Mouse (Mus musculus) intestine, embryonic 14.5 days (tissue): Measurements from ENCODE around the gene Rbms1. TPM values are rescaled to one million over a fixed set of nuclear protein-coding genes. Genes with fewer than 3 reads are reported as not detected.

Experiments
- ATAC-seq: fragments of 200-750 bp; cut with Nextera tagmentation; replicated peaks from 2 replicates; pipeline ENCODE4 v1.8.0; 2017; ENCODE audit warnings: low read depth, moderate number of reproducible peaks, moderate TSS enrichment, moderate library complexity; ENCODE audit not compliant: low FRiP score, low TSS enrichment
- DNase-seq: peaks from one replicate; pipeline ENCODE4 v3.0.0-alpha.2; 2018; ENCODE audit warnings: low spot score
- H3K27ac ChIP-seq: fragments of 300-500 bp; sonication (generic); 2 replicates; pipeline ENCODE4 v1.5.1; 2014; ENCODE audit warnings: low read depth, mild to moderate bottlenecking, control low read depth
- H3K27me3 ChIP-seq: fragments of 300-500 bp; sonication (generic); replicated peaks from 2 replicates; pipeline ENCODE4 v1.6.1; 2014; ENCODE audit warnings: low read length, control low read depth; ENCODE audit not compliant: control insufficient read depth, insufficient read depth
- H3K36me3 ChIP-seq: fragments of 300-500 bp; sonication (generic); 2 replicates; pipeline ENCODE4 v1.6.1; 2014; ENCODE audit warnings: low read length, control low read depth; ENCODE audit not compliant: control insufficient read depth, insufficient read depth
- H3K4me1 ChIP-seq: fragments of 300-500 bp; sonication (generic); replicated peaks from 2 replicates; pipeline ENCODE4 v1.6.1; 2014; ENCODE audit warnings: low read length, control low read depth, mixed read lengths; ENCODE audit not compliant: control insufficient read depth, insufficient read depth
- H3K4me2 ChIP-seq: fragments of 300-500 bp; sonication (generic); 2 replicates; pipeline ENCODE4 v1.6.1; 2014; ENCODE audit warnings: low read length
- H3K4me3 ChIP-seq: fragments of 300-500 bp; sonication (generic); 2 replicates; pipeline ENCODE4 v1.5.1; 2014; ENCODE audit warnings: low read depth, low read length, control low read depth, mixed read lengths
- H3K9ac ChIP-seq: fragments of 300-500 bp; sonication (generic); 2 replicates; pipeline ENCODE4 v1.6.1; 2014; ENCODE audit warnings: mild to moderate bottlenecking, low read length
- H3K9me3 ChIP-seq: fragments of 300-500 bp; sonication (generic); 2 replicates; pipeline ENCODE4 v1.6.1; 2016; ENCODE audit warnings: low read length, control low read depth; ENCODE audit not compliant: control insufficient read depth
- WGBS: fragments of 180-500 bp; shearing (Covaris S2); extraction: QIAGEN DNeasy Blood & Tissue Kit; methylation state at CpG from one replicate; pipeline ENCODE4 v1.1.7; 2014; 5-methylcytosine and 5-hydroxymethylcytosine counted together
- polyA plus RNA-seq: library from polyadenylated mRNA; unstranded; fragments of >200 nt; fragmentation: Nextera tagmentation; extraction: Ambion mirVana; gene quantifications from 2 replicates; pipeline ENCODE4 v1.2.1, GENCODE M21; 2014

The Rbms1 gene
- polyA plus RNA-seq, 1 experiment from 2014 or later: 101 TPM

DNA sequence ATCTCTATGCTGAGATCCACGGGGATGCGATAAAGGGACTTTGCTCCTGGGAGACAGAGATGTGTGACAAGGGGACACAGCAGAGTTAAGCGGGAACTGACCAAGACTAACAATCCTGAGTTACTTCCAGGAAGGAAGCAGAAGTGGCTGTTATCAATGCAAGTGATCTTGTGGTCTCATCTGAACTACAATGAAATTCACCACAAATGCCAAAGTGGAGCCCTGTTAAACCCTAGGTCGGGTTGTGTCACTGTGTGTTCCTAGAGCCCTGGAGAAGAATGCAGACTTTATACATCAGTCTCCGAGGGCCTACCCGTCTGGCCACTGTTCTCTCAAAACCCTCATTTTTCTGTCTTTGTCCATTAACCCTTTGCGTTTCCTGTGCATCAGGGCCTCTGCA, 248.5 kb downstream of the Rbms1 start:
- DNase-seq: no peak
- H3K27ac ChIP-seq: no peak overlapping the region

DNA sequence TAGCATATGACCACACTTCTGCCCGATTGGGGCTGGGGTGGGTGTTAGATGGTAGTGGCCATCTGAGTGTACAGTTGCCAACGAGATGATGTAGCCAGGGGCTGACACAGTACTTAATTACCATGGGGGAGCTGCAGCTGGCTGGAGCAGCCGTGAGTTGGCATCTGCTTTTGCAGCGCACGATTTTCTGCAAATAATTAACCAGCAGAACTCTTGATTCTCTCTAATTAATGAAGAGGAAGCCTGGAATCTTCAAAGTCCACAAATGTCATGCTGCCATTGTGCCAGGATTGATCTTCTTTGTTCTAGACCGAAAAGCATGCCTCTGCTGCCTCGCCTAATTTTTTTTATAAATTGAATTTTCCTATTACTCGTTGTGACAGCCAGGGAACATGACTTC, 249.1 kb downstream of the Rbms1 start:
- Histone ChIP-seq H3K4me2 (no peak overlapping the region), H3K4me1 (peaks cover 11% of the 10 kb centered on the region), H3K27ac (no peak overlapping the region), H3K9ac (no peak overlapping the region), H3K4me3 (no peak overlapping the region), H3K27me3 (no peaks in the 10 kb centered on the region), H3K36me3 (no peaks in the 10 kb centered on the region), H3K9me3 (no peaks in the 10 kb centered on the region)
- ATAC-seq (no peak), DNase-seq (peak; percentile 50)
- WGBS: 54% methylated on average over 8 of the region's 8 CpGs

More for the DNA sequence above, 248.5 kb downstream of the Rbms1 start:
- no peaks in the 10 kb centered on the region for H3K9me3 ChIP-seq
- H3K9ac ChIP-seq: no peak overlapping the region
- no peaks in the 10 kb centered on the region for H3K36me3 ChIP-seq
- H3K27me3 ChIP-seq: no peaks in the 10 kb centered on the region
- no peak overlapping the region for H3K4me3 ChIP-seq
- peaks cover 10% of the 10 kb centered on the region for H3K4me1 ChIP-seq
- no peak for ATAC-seq
- H3K4me2 ChIP-seq: no peak overlapping the region
- 46% methylated on average over 7 of the region's 7 CpGs for WGBS

DNA sequence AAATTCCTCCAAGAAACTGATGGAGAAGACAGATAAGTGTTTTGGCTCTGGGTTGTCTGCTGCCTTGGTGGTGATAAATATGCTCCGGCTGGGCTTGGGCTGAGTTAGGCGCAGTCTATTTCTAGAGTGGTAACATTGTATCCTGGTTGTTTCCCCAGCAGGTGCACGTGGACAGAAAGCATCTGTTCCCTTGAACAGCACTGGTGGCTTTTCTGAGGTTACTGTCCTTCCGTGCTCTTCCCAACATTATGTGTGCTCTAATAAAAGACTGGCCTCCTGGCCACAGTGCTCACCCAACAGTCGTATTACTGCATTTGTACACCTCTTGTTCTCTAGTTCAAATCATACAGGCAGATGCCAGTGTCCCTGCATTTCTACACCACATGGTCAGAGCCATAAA, 250.1 kb downstream of the Rbms1 start:
- H3K9ac ChIP-seq: no peak overlapping the region
- no peak overlapping the region for H3K27ac ChIP-seq
- no peak overlapping the region for H3K4me3 ChIP-seq
- WGBS: 82% methylated on average over 5 of the region's 5 CpGs
- H3K36me3 ChIP-seq: no peaks in the 10 kb centered on the region
- DNase-seq (peak; percentile 50), ATAC-seq (no peak)
- H3K27me3 ChIP-seq: no peaks in the 10 kb centered on the region
- H3K9me3 ChIP-seq: no peaks in the 10 kb centered on the region
- H3K4me2 ChIP-seq: no peak overlapping the region
- peaks cover 13% of the 10 kb centered on the region for H3K4me1 ChIP-seq

DNA sequence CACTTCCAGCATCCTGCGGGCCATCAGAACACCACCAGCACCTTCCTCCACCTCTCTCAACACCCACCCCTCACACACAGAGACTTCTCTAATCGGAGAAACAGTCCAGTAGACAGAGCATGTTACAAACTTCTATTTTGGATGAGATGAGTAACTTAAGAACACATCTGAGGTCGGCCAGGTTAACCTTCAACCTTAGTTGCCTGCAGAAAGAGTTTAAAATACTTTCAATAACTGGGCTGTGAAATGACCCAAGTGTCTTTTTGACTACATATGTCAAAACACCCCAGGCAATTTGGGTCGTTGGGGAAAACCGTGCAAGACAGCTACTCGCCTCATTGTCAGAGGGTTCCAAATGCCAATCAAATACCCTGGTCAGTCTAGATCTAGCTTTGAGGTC, 250.5 kb downstream of the Rbms1 start:
- peak; percentile 33 for DNase-seq
- H3K4me2 ChIP-seq: no peak overlapping the region
- WGBS: 72% methylated on average over 6 of the region's 6 CpGs

DNA sequence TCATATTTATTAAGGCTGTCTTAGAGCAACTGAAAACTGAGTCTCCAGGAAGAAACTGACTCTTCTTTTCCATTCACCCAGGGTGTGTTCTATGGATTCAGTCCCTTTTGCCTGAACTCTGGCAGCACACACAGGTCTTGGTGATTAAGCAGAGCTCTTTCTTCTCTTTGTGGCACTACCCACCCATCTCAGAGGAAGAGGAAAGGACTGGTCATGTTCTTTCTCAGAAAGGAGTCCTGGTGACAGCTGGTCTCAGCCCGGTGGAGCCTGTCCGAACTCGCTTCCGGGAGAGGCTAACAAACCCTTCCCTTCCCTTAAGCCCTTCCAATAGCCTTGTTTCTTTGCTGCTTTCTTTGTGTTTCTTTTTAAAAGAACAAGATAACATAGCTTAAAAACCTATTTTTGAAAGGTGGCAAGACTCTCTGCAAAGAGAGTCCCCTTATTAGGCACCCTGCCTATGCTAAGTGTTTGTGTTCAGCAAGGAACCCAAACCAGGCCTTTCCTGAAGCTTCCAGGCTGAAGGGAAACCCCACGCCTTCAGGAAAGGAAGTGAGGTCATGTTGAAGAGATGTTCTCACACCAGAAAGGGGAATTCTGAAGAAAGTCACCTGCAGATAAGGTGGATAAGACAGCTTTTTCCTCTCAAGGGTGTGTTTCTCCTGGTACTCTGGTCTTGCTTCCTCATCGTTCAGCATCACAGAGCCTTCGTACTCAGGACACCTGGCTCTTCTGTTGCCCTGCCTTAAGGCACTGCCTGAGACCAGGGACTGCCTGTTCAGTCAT, 251.7 kb downstream of the Rbms1 start:
- Histone ChIP-seq H3K27me3 (no peaks in the 10 kb centered on the region), H3K4me1 (peaks cover 13% of the 10 kb centered on the region), H3K4me3 (no peak overlapping the region), H3K27ac (no peak overlapping the region), H3K36me3 (no peaks in the 10 kb centered on the region), H3K4me2 (no peak overlapping the region), H3K9ac (no peak overlapping the region), H3K9me3 (no peaks in the 10 kb centered on the region)
- WGBS: 77% methylated on average over 7 of the region's 7 CpGs
- DNase-seq: peak; percentile 44
- no peak for ATAC-seq

More for the DNA sequence above, 250.5 kb downstream of the Rbms1 start:
- H3K36me3 ChIP-seq: no peaks in the 10 kb centered on the region
- no peak overlapping the region for H3K4me3 ChIP-seq
- H3K9me3 ChIP-seq: no peaks in the 10 kb centered on the region
- no peak overlapping the region for H3K9ac ChIP-seq
- no peak overlapping the region for H3K27ac ChIP-seq
- ATAC-seq: no peak
- H3K27me3 ChIP-seq: no peaks in the 10 kb centered on the region
- H3K4me1 ChIP-seq: peaks cover 13% of the 10 kb centered on the region

DNA sequence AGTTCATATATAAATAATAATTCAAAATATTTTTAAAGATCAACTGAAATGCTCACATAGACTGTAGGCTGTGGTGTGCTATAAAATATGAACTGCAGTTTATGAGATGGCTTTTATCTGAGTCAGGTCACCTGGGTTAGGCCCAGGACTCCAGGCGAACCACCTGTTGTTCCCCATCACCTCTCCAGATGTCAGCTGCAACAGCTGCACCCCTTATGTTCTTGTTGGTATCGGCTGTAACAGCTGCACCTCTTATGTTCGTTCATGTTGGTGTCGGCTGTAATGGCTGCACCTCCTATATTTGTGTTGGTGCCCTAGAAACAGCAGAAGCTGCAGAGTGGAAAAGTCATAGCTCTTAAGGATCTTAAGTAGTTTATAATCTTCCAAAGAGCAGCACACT, 252.7 kb downstream of the Rbms1 start:
- ATAC-seq: no peak
- H3K27ac ChIP-seq: no peak overlapping the region

DNA sequence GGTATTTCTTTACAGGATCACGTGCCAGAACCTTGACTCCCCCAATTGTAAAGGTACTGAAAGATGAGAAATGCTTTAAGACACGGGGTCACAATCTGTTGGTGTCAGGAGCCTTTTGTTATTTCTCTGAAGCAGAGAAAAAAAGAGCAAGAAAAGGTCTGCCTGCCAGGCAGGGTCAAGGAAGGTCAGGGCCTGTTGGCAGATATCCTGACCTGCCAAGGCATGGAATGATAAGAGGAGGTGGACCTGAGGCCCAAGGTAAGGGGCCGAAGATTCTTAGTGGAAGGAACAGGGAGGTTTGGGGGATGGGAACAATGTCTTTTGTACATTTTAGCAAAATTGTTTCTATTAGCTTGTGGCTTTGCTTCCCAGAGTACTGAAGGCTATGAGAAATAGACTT, 254.3 kb downstream of the Rbms1 start:
- H3K9me3 ChIP-seq: no peaks in the 10 kb centered on the region
- H3K4me3 ChIP-seq: no peak overlapping the region
- H3K27ac ChIP-seq: no peak overlapping the region
- H3K9ac ChIP-seq: no peak overlapping the region
- WGBS: 22% methylated on average over 3 of the region's 3 CpGs
- DNase-seq (peak; percentile 43), ATAC-seq (no peak)
- 0 out of 2 replicates have a peak, but pooled peaks cover 3% of the 10 kb centered on the region for H3K4me1 ChIP-seq
- H3K27me3 ChIP-seq: no peaks in the 10 kb centered on the region
- no peaks in the 10 kb centered on the region for H3K36me3 ChIP-seq
- H3K4me2 ChIP-seq: no peak overlapping the region

More for the DNA sequence above, 252.7 kb downstream of the Rbms1 start:
- peak; percentile 43 for DNase-seq
- H3K27me3 ChIP-seq: no peaks in the 10 kb centered on the region
- H3K36me3 ChIP-seq: no peaks in the 10 kb centered on the region
- peaks cover 13% of the 10 kb centered on the region for H3K4me1 ChIP-seq
- no peak overlapping the region for H3K4me2 ChIP-seq
- H3K9me3 ChIP-seq: no peaks in the 10 kb centered on the region
- H3K9ac ChIP-seq: no peak overlapping the region
- WGBS: 88% methylated on average over 4 of the region's 4 CpGs
- H3K4me3 ChIP-seq: no peak overlapping the region

DNA sequence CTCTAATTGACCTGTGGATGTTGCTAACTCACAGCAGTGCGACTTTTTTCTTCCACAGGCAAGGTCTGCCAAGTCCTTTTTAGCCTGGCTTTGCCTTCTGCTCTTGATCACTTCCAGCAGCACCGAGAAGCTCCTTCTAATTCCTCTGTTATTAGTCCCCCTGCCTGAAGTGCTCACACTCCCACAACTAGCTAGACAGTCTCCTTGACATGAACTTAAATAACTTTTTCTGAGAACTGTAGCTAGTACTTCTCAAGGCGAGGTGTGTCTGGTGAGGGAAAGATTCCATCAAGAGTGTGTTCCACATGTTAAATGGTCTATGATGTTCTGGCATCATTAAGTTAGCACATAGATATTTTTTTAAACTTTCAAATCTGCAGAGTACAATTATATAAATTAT, 256.1 kb downstream of the Rbms1 start:
- Histone ChIP-seq H3K4me3 (no peak overlapping the region), H3K27ac (no peak overlapping the region), H3K9ac (no peak overlapping the region), H3K4me1 (0 out of 2 replicates have a peak, but pooled peaks cover 6% of the 10 kb centered on the region), H3K36me3 (no peaks in the 10 kb centered on the region), H3K27me3 (no peaks in the 10 kb centered on the region), H3K9me3 (no peaks in the 10 kb centered on the region), H3K4me2 (no peak overlapping the region)
- ATAC-seq: no peak
- 75% methylated on average over 3 of the region's 3 CpGs for WGBS
- DNase-seq: no peak

DNA sequence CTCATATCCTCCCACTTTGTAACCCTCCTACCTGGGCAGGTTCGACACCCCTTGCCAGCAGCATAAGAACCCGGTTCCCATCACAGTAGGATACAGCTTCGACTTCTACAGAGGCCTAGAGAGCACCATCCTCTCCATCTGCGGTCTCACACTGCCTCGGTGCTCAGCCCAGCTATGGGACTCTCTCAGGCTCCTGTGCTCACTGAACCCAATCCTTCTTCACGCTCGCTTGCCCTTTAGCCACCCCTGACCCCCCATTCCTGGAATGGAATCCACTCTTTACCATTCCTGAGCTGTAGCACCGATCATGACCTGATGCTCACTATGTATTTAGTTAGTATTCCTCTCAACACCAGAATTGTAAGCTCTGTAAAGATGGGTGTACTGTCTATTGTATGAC, 257.6 kb downstream of the Rbms1 start:
- H3K36me3 ChIP-seq: no peaks in the 10 kb centered on the region
- H3K4me2 ChIP-seq: no peak overlapping the region
- whole genome bisulfite sequencing: 89% methylated on average over 8 of the region's 8 CpGs
- H3K27ac ChIP-seq: no peak overlapping the region
- H3K9ac ChIP-seq: no peak overlapping the region
- H3K9me3 ChIP-seq: no peaks in the 10 kb centered on the region
- 0 out of 2 replicates have a peak, but pooled peaks cover 6% of the 10 kb centered on the region for H3K4me1 ChIP-seq
- H3K27me3 ChIP-seq: no peaks in the 10 kb centered on the region
- H3K4me3 ChIP-seq: no peak overlapping the region
- no peak for DNase-seq
- no peak for ATAC-seq
